ENCODE assay signal across 14 mouse cellular contexts in the genomic region with DNA sequence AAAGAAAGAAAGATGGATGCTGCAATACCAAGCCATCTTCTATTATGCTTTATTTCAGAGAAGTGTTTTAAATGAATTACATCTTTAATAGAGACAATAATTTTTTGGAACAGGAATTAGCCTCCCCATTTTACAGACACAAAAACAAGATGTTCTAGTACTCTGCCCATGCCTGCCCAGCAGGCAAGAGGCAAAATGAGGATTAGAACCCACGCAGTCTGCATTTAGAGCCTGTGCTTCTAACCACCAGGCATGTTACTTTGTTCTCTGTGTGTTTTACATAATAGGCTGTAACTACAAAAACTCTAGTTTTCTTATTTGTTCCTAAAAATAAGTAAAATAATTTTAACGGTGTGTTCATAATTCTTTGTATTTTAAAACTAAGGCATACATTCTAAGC.
A peak's percentile ranks its signal among the peaks of the same experiment; 100 is the strongest.
DNase-seq lines count a peak whose midpoint lies in the region.
"Had no signal": no experiment of that assay in that cellular context is flagged by ENCODE, and none has a peak within 500 bp of the region (broad histone marks: within the 10 kb centered on the region; RNA-seq: fewer than 3 reads in every experiment).

No protein-coding gene starts in this region.

- DNase-seq in layer of hippocampus, adult 18-20 months (ENCODE audit: low spot score in 2 of 2): peak; percentile 46 to 79
- DNase-seq in layer of hippocampus, postnatal 25 days (ENCODE audit: extremely low spot score in 1 of 2, low spot score in 1 of 2): no peak
- peak; percentile 55 for DNase-seq in brain, adult 2 months (ENCODE audit: low read depth, low spot score)
- peak; percentile 71 for DNase-seq in layer of hippocampus, adult 9-11 months
- DNase-seq in frontal cortex, postnatal 10 days (ENCODE audit: low spot score in 2 of 2): no peak
- DNase-seq: adrenal gland, adult 2 months; adrenal gland, postnatal 10 days; adrenal gland, postnatal 25 days; cerebellum, adult 11-12 months; cerebellum, adult 2 months; cerebellum, adult 9-10 months; cerebellum, postnatal 10 days; cerebellum, postnatal 25 days; forebrain, postnatal 0 days had no signal

Comparison
In these comparisons a context has a peak if more than half of its experiments do, and no peak if none do; other contexts are left out.
1. DNase-seq: peak in layer of hippocampus, adult 18-20 months (2 of 2), brain, adult 2 months (single experiment) and layer of hippocampus, adult 9-11 months (single experiment); none in layer of hippocampus, postnatal 25 days (0 of 2) and frontal cortex, postnatal 10 days (0 of 2).